Mouse (Mus musculus) hindbrain, embryonic 11.5 days (tissue): ENCODE measurements around the gene Gm7030. TPM values are rescaled to one million over a fixed set of nuclear protein-coding genes. Genes with fewer than 3 reads are reported as not detected.
"Not testable (repeated sequence)": the region's sequence is repeated elsewhere in the genome, so short reads cannot be mapped to it uniquely, and the experiment has no call there.

Experiments used
- ATAC-seq: fragments of 200-750 bp; cut with Nextera tagmentation; 2 replicates; pipeline ENCODE4 v1.8.0; 2017; ENCODE audit warnings: mild to moderate bottlenecking, moderate TSS enrichment, moderate library complexity; ENCODE audit not compliant: low FRiP score
- DNase-seq: peaks from one replicate; pipeline ENCODE4 v3.0.0-alpha.2; 2015; ENCODE audit warnings: low spot score
- H3K27ac ChIP-seq: fragments of 300-500 bp; sonication (generic); 2 replicates; pipeline ENCODE4 v1.5.1; 2014; ENCODE audit warnings: mild to moderate bottlenecking, low read depth, low read length
- H3K27me3 ChIP-seq: fragments of 300-500 bp; sonication (generic); 2 replicates; pipeline ENCODE4 v1.6.1; 2014; ENCODE audit warnings: mild to moderate bottlenecking, low read length, moderate library complexity, mixed read lengths; ENCODE audit not compliant: control insufficient read depth, insufficient read depth
- H3K36me3 ChIP-seq: fragments of 300-500 bp; sonication (generic); 2 replicates; pipeline ENCODE4 v1.6.1; 2014; ENCODE audit warnings: mild to moderate bottlenecking, low read length, moderate library complexity, mixed read lengths; ENCODE audit not compliant: control insufficient read depth, insufficient read depth
- H3K4me1 ChIP-seq: fragments of 300-500 bp; sonication (generic); replicated peaks from 2 replicates; pipeline ENCODE4 v1.6.1; 2014; ENCODE audit warnings: low read length, mixed read lengths; ENCODE audit not compliant: control insufficient read depth, insufficient read depth
- H3K4me2 ChIP-seq: fragments of 300-500 bp; sonication (generic); replicated peaks from 2 replicates; pipeline ENCODE4 v1.6.1; 2014; ENCODE audit warnings: mild to moderate bottlenecking, low read depth, low read length
- H3K4me3 ChIP-seq: fragments of 300-500 bp; sonication (generic); 2 replicates; pipeline ENCODE4 v1.5.1; 2014; ENCODE audit warnings: low read depth, low read length
- H3K9ac ChIP-seq: fragments of 300-500 bp; sonication (generic); 2 replicates; pipeline ENCODE4 v1.6.1; 2014; ENCODE audit warnings: low read depth, low read length
- H3K9me3 ChIP-seq: fragments of 300-500 bp; sonication (generic); 2 replicates; pipeline ENCODE4 v1.6.1; 2016; ENCODE audit warnings: low read length; ENCODE audit not compliant: control insufficient read depth
- WGBS: fragments of 180-500 bp; shearing (Covaris S2); extraction: QIAGEN DNeasy Blood & Tissue Kit; methylation state at CpG from one replicate; pipeline ENCODE4 v1.1.7; 2014; 5-methylcytosine and 5-hydroxymethylcytosine counted together
- polyA plus RNA-seq: library from polyadenylated mRNA; unstranded; fragments of >200 nt; fragmentation: Nextera tagmentation; extraction: Ambion mirVana; gene quantifications from 2 replicates; pipeline ENCODE4 v1.2.1, GENCODE M21; 2014

Gene Gm7030
- polyA plus RNA-seq, 1 experiment from 2014 or later, result not detected

DNA sequence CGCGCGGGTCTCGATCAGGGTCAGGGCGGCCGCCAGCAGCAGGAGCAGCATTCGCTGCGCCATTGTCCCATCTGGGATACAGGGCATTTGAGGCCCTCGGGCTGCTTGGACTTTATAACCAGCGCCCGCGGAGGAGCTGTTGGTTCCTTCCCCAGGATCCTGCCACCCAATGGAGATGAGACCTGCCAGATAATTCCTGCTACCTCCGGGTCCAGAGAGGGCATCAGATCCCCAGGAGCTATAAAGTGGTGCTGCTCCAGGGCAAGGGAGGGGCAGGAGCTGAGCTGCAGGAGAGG is 16.6 kb upstream of the Gm7030 start:
- H3K27me3 ChIP-seq, result peaks cover 32% of the 10 kb centered on the region
- WGBS, result 1% methylated on average over 13 of the region's 13 CpGs

DNA sequence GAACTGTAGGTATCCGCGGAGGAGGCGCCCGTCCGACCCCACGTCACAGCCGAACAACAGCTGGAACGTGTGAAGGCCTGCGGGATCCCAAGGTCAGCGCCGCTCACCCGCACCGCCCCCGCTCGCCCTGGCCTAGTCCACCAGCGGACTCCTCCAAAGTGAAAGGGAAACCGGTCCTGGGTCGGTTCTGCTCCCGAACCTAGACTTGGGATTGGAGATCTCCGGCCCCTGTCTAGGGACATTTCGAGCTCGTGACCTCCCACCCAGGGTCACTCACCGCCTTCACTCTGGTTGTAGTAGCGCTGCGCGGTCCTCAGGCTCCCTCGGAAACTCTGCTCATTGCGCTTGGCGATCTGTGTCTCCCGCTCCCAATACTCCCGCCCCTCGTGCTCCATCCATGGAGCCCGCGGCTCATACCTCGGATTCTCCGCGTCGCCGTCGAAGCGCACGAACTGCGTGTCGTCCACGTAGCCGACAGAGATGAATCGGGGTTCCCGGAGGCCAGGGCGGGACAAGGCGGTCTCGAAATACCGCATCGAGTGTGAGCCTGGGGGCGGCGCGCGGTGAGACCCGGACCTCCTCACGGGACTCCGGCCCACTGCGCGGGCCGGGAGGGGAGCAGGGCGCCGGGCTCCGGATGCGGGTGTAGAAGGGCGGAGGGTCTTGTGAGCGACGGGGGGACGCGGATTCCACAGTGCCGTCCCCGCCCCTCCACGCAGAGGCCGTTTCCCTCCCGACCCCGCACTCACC is 16.1 kb upstream of the Gm7030 start:
- DNase-seq (peak; percentile 46), ATAC-seq (no peak)
- 2% methylated on average over 77 of the region's 78 CpGs for WGBS
- H3K4me1 ChIP-seq, result 0 out of 2 replicates have a peak, but pooled peaks cover 3% of the 10 kb centered on the region
- H3K4me2 ChIP-seq, result peak overlapping the region; percentile 36
- no peak overlapping the region for H3K27ac ChIP-seq
- H3K36me3 ChIP-seq, result no peaks in the 10 kb centered on the region
- no peaks in the 10 kb centered on the region for H3K9me3 ChIP-seq
- H3K4me3 ChIP-seq, result peak overlapping the region; percentile 28
- peaks cover 32% of the 10 kb centered on the region for H3K27me3 ChIP-seq
- H3K9ac ChIP-seq, result no peak overlapping the region

More for the DNA sequence above, 16.6 kb upstream of the Gm7030 start:
- not testable (repeated sequence) for H3K9me3 ChIP-seq, DNase-seq, H3K27ac ChIP-seq, H3K9ac ChIP-seq, H3K4me1 ChIP-seq, ATAC-seq, H3K36me3 ChIP-seq
- H3K4me3 ChIP-seq, result peak overlapping the region; percentile 28
- H3K4me2 ChIP-seq, result peak overlapping the region; percentile 36

DNA sequence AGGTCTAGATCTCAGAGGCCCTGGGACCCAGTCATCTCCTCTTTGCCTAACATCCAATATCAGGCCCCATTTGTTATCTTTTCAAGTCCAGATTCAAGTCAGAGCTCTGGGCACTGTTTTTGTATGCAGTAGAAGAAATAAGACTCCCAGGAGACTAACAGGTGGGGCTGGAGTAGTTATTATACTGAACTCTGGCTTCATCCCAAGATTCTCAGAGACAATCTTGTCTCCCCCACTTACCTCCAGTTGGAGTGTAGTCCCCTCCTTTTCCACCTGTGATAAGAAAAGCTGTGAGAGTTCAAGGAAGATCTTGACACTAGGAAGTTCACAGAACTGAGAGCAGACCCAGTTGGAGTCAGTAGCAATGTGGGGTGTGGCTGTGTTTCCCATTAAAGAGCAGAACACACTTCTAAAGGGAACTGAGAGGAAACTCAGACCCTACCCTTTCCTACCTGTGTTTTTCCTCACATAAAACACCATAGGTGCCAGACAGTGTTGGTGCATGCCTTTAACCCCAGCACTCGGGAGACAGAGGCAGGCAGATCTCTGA is 7.1 kb upstream of the Gm7030 start:
- H3K9me3 ChIP-seq, H3K4me2 ChIP-seq, ATAC-seq, H3K4me1 ChIP-seq, H3K27ac ChIP-seq, H3K27me3 ChIP-seq, DNase-seq, H3K36me3 ChIP-seq, H3K9ac ChIP-seq, H3K4me3 ChIP-seq: not testable (repeated sequence)
- 81% methylated on average over 1 of the region's 1 CpGs for WGBS

DNA sequence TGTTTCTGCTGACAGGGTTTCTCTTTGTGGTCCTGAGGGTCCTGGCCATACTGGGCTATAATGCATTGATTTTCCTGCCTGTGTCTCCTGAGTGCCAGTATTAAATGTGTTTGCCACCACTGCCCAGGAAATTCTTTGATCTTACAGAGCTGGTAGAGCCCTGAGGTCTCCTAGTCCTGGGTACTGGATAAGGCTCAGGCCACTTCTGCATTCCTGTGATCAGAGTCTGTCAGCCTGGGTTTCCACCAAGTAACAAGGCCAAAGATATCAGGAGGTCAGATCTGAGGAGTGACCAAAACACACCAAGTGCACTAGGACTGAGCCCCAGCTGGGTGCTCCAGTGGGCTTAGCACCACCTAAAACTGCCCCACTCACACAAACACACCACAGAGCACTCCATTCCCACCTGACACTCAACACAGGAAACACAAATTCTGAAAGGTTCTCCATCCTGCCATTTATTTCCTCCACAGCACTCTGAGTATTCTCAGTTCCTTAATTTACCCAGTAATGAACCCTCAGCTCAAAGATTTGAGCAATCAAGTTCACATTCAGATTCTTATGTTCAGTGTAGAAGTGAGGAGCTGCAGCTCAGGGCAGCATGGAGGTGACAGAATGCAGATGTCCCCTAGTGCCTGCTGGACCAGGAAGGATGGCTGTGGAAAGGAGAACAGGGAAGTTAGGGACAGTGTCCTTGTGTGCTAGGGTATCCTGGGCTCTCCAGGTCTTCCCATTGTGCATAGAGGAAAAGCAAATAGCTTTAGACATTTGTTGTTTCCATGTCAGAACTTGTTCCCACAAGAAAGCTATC is 6.4 kb upstream of the Gm7030 start:
- not testable (repeated sequence) for H3K4me3 ChIP-seq, H3K4me2 ChIP-seq, ATAC-seq, H3K9me3 ChIP-seq, H3K36me3 ChIP-seq, H3K9ac ChIP-seq, H3K27me3 ChIP-seq, DNase-seq, H3K4me1 ChIP-seq, H3K27ac ChIP-seq

DNA sequence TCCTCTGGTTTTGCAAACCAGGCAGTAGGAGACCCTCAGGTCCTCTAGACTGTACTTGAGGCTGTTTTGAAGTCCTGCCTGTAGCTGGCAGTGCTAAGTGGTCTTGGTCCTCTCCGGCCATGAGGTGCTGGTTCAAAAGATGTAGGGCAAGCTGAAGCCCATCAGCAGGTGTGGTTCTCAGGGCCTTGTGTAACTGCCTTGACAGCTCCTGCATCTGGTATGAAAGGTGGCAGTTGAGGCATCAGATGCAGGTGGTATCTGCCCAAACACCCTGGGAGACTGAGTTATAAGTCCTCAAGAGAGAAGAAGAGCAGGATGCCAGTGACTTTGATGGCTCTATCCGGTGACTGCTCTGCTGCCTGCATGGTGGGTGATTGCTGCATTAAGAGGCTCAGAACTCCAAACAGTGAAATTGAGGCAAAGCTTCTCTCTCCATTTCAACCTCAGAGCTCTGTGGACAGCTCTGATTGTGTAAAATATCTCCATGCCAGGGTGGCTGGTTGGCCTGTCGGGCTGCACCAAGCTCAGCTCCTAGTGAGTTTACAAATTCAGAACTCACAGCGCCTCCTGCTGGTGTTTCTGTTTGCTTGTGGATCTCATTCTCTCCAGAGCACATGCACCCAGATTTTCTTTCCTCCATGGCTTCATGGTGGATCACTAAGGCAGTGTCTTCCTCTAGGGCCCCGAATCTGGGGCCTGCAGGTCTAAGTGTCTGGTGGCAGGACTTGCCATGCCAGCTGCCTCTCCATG is 2.5 kb upstream of the Gm7030 start:
- DNase-seq (no peak), ATAC-seq (no peak)
- WGBS, result 79% methylated on average over 5 of the region's 5 CpGs
- Histone ChIP-seq H3K36me3 (no peaks in the 10 kb centered on the region), H3K27me3 (no peaks in the 10 kb centered on the region), H3K4me3 (no peak overlapping the region), H3K4me1 (no peaks in the 10 kb centered on the region), H3K27ac (no peak overlapping the region), H3K4me2 (no peak overlapping the region), H3K9ac (no peak overlapping the region), H3K9me3 (no peaks in the 10 kb centered on the region)

DNA sequence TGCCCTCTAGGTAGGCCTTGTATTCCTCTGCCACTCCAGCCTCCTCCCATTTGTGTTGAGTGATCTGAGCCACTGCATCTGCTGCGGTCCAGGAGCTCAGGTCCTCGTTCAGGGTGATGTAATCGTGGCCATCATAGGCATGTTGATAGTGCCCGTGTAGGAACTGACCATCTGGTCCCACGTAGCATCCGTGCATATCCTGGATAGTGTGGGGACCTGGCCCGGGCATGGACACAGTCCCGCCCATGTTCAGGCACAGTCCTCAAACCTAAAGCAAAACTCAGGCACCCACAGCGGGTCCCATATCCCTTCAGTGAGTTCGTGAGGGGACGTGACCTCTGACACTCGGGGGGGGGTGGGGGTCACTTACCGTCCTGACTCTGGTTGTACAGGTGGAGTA is 700 bp downstream of the Gm7030 start:
- ATAC-seq, H3K9ac ChIP-seq, H3K4me3 ChIP-seq: not testable (repeated sequence)

DNA sequence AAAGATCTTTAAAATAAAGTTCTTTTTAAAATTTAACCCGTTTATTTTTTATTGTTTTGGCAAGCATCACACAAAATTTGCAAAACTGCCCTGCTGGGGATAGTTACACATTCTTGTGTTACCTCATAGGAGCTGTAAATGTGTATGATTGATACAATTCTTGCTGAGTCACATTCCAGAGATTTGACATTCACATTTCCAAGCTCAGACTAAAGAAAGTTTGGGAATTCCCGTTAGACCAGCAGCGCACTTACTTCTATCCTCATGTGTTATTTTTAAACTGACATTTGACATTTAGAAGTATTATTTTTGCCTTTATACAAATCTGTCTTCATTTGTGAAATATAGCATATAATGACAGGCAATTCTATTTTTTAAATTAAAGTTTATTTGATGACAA is 5.1 kb downstream of the Gm7030 start:
- ATAC-seq, H3K4me1 ChIP-seq, H3K27ac ChIP-seq, DNase-seq, H3K9ac ChIP-seq, H3K9me3 ChIP-seq, H3K36me3 ChIP-seq, H3K4me2 ChIP-seq, H3K27me3 ChIP-seq, H3K4me3 ChIP-seq: not testable (repeated sequence)
- WGBS, result 73% methylated on average over 3 of the region's 3 CpGs

More for the DNA sequence above, 700 bp downstream of the Gm7030 start:
- not testable (repeated sequence) for H3K27me3 ChIP-seq, H3K4me2 ChIP-seq, DNase-seq, H3K36me3 ChIP-seq, H3K27ac ChIP-seq, H3K9me3 ChIP-seq, H3K4me1 ChIP-seq
- 64% methylated on average over 10 of the region's 13 CpGs for WGBS

DNA sequence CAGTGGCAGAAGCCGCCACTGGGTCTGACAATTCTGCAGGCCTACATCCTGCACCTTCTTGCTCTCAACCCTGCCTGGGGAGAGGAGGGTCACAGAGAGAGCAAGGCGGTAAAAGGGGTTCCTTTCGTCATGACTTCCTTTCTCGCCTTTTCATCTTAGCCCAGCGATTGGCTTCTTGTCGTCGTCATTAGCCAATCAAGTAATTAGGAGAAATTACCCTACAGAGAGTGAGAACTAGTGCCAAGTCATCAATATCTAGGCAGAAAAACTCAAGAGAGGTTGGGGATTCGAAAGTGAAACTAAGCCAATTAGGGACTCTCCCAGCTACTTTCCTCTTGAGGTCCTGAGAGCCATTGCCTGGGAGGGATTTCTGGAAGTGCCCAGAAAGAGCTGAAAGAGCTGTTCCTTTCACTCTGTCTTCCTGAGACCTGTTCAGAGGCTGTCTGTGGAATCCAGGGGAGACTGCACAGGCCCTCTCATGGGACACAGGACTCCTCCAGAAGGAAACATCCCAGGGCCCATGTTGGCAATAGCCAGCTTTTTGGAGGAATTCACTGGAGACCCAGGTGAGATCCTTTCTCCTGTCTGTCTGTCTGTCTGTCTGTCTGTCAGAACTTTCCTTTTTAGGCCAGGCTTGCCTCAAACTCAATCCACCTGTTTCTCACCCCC is 7.7 kb downstream of the Gm7030 start, which contains the start of gene Gm19684:
Gene Gm19684, plus strand, starts transcription at position 327 of the 669 bp plus-strand sequence.
- WGBS, result 10% methylated on average over 8 of the region's 8 CpGs
- H3K27me3 ChIP-seq, H3K27ac ChIP-seq, ATAC-seq, H3K4me1 ChIP-seq, H3K36me3 ChIP-seq, H3K4me2 ChIP-seq, H3K9me3 ChIP-seq, H3K4me3 ChIP-seq, H3K9ac ChIP-seq: not testable (repeated sequence)
- DNase-seq, result peak; percentile 14
